Mouse (Mus musculus): ENCODE results near the gene Nupl2.

Gene Nupl2

GRCm38 (mm10) chr5:24213861-24214546 lies 49.2 kb downstream of the Nupl2 start:
- no peak for DNase-seq

GRCm38 (mm10) chr5:24214547-24214878 lies 49.8 kb downstream of the Nupl2 start:
- DNase-seq, result no peak

GRCm38 (mm10) chr5:24214900-24215299 lies 50.1 kb downstream of the Nupl2 start:
- DNase-seq, result no peak

Measured in thymus, adult 18-20 months (tissue).